Mouse (Mus musculus): ENCODE data around the gene Esrrg.

Gene Esrrg

GRCm38 (mm10) chr1:188261903-188262682 is 653.5 kb downstream of the Esrrg start, which contains the start of gene Ush2a:
Ush2a (plus strand) TSS chr1:188262023.
- DNase-seq (ENCODE audit: low read depth): no peak

Data from c-Kit-positive CD71-negative TER-119-negative erythroid progenitor cells, embryonic 14.5 days (primary cell).